Mouse (Mus musculus) myocyte (in vitro differentiated cells): ENCODE measurements around the gene Iba57.

Experiments
- CEBPB ChIP-seq: IDR thresholded peaks from 2 replicates; pipeline ENCODE4 v1.6.1; 2011; ENCODE audit warnings: mild to moderate bottlenecking, moderate library complexity; ENCODE audit not compliant: poor library complexity, insufficient read depth, severe bottlenecking
- E2F4 ChIP-seq: IDR thresholded peaks from one replicate; pipeline ENCODE4 v1.6.1; 2011; ENCODE audit warnings: mild to moderate bottlenecking, control low read depth, moderate library complexity; ENCODE audit not compliant: insufficient read depth
- MAX ChIP-seq: IDR thresholded peaks from one replicate; pipeline ENCODE4 v1.6.1; 2011; ENCODE audit warnings: low read depth, mild to moderate bottlenecking, control low read depth
- MYOD1 ChIP-seq, 3 experiments: IDR thresholded peaks; one replicate each; pipeline ENCODE4 v1.6.1; 2011; ENCODE audit warnings: control low read depth in 2 of 3, low read depth in 2 of 3, mild to moderate bottlenecking in 2 of 3, moderate library complexity in 1 of 3; ENCODE audit not compliant: insufficient read length in 2 of 3, control insufficient read depth in 1 of 3
- MYOG ChIP-seq, 3 experiments: IDR thresholded peaks; one replicate each; pipeline ENCODE4 v1.6.1; 2011; ENCODE audit warnings: control low read depth in 2 of 3, low read depth in 2 of 3, mild to moderate bottlenecking in 2 of 3; ENCODE audit not compliant: insufficient read length in 2 of 3, control insufficient read depth in 1 of 3, insufficient read depth in 1 of 3
- POLR2A ChIP-seq: IDR thresholded peaks from one replicate; pipeline ENCODE4 v1.6.1; 2011; ENCODE audit warnings: low read depth, mild to moderate bottlenecking, control low read depth, moderate library complexity; ENCODE audit not compliant: insufficient read length
- POLR2AphosphoS2 ChIP-seq: IDR thresholded peaks from one replicate; pipeline ENCODE4 v1.6.1; 2011; ENCODE audit warnings: low read depth, control low read depth; ENCODE audit not compliant: insufficient read length
- SRF ChIP-seq: IDR thresholded peaks from one replicate; pipeline ENCODE4 v1.6.1; 2011; ENCODE audit warnings: low read depth; ENCODE audit not compliant: control insufficient read depth, insufficient read length
- TCF3 ChIP-seq: IDR thresholded peaks from one replicate; pipeline ENCODE4 v1.6.1; 2011; ENCODE audit warnings: low read depth, control low read depth; ENCODE audit not compliant: insufficient read length
- USF1 ChIP-seq: IDR thresholded peaks from one replicate; pipeline ENCODE4 v1.6.1; 2011; ENCODE audit warnings: low read depth, mild to moderate bottlenecking, control low read depth, moderate library complexity

DNA sequence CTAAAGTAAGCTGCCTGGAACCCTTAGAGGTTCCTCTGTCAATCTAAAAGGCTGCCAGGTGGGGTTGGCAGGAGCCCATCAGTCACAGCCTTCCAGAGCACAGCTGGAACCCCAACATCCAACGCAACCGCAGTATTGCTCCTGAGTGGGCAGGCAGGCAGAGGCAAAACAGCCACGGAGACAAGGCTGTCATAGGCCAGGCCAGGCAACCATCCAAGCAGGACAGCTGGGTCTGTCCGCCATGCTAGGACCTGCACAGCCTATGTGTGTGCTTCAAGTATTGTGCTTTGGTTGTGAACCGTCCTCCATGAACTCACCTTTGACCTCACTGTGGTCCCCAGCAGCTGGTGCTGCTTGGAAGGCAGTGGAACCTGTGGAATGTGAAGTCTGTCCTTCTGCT is 7.6 kb downstream of the Iba57 start:
- TF ChIP-seq TCF3 (no peak), CEBPB (no peak), POLR2A (no peak), POLR2AphosphoS2 (no peak), MAX (no peak), E2F4 (no peak), SRF (no peak), USF1 (no peak), MYOD1 (IDR thresholded peaks at IDR 0.05; ENCODE audit: control insufficient read depth in 1 of 3, insufficient read length in 2 of 3, low read depth in 2 of 3) (peak in 2 of 3 experiments; percentile 54 to 79), MYOG (IDR thresholded peaks at IDR 0.05; ENCODE audit: control insufficient read depth in 1 of 3, insufficient read depth in 1 of 3, insufficient read length in 2 of 3, low read depth in 2 of 3) (peak in 2 of 3 experiments; percentile 53 to 80)
